Mouse (Mus musculus): ENCODE data around the gene Pex16. TPM values are rescaled to one million over a fixed set of nuclear protein-coding genes. Genes with fewer than 3 reads are reported as not detected.

The Pex16 gene
- polyA plus RNA-seq, 1 experiment = 42.8 TPM

DNA sequence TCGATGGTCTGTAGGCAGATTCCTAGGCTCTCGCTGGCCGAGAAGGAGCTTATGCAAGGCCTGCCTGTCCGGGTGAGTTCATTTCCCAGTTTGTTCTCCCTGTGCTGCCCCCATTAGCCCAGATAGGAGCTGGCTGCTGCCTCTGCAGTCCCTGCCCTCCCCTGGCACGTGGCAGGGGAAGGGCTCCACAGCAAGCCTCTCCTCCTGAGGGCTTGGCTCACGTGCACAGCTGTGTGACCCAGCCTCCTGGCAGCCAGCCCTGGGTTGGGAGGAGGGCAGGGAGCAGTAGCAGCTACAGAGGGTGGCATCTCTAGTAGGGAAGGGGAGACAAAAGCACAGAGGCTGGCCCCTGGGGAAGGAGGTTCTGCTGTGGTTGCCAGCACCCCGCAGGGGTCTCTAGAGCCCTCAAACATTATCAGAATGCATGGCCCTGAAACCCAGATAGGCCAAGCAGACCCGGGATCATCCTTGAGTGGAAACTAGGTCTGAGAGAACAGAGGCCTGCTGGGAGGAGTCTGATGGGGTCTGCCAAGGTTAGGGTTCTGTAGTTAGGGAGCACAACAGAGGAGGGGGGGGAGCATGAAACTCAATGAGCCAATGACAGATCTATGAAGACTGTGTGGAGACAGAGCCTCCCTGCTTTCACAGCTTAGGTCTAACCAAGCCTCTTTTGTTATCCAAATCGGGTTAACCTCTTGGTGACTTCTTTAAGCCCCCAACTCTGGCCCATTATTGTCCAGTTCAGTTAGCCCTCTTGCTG lies 49.4 kb downstream of the Pex16 start:
- 27% methylated on average over 9 of the region's 9 CpGs for WGBS
- Histone ChIP-seq H3K4me3 (replicated peaks; ENCODE audit: extremely low read depth, low read depth, low read length) (no peak overlapping the region), H3K4me1 (ENCODE audit: control insufficient read depth, insufficient read depth, low read length) (peaks cover 48% of the 10 kb centered on the region)
- peak; percentile 98 for DNase-seq
- no peak for TF ChIP-seq CTCF (IDR thresholded peaks at IDR 0.05; ENCODE audit: insufficient read depth, low read length)
- TF ChIP-seq POLR2A (IDR thresholded peaks at IDR 0.05; ENCODE audit: borderline replicate concordance, extremely low read depth, low read depth, low read length) = peak; percentile 28; the same call in 1 of the 2 replicates

GRCm38 (mm10) chr2:92424462-92425308 lies 50.2 kb downstream of the Pex16 start:
- 53% methylated on average over 9 of the region's 9 CpGs for WGBS
- TF ChIP-seq CTCF (IDR thresholded peaks at IDR 0.05; ENCODE audit: insufficient read depth, low read length) (no peak), POLR2A (IDR thresholded peaks at IDR 0.05; ENCODE audit: borderline replicate concordance, extremely low read depth, low read depth, low read length) (peak; percentile 13; the same call in 1 of the 2 replicates)
- Histone ChIP-seq H3K4me1 (ENCODE audit: control insufficient read depth, insufficient read depth, low read length) (peaks cover 50% of the 10 kb centered on the region), H3K4me3 (replicated peaks; ENCODE audit: extremely low read depth, low read depth, low read length) (no peak overlapping the region)
- peak; percentile 67 for DNase-seq

DNA sequence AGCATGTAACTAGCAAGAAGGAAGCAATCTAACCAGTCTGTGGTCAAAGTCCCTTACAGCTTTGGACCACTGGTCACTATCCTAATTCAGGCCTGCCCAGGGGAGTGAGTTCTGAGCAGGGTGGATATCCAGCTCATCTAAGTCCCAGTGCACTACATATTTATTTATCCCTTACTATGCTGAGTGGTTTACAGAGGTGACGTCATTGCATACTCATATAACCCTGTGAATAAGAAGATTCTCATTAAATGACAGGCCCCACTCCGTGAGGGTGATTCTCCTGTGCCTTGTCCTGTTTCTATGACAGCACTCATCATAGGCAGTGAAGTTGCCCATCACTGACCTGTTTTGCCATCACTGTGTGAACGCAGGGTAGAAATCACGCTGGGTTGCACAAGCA lies 50.9 kb downstream of the Pex16 start:
- 62% methylated on average over 4 of the region's 4 CpGs for WGBS
- no peak for TF ChIP-seq POLR2A (IDR thresholded peaks at IDR 0.05; ENCODE audit: borderline replicate concordance, extremely low read depth, low read depth, low read length)
- TF ChIP-seq CTCF (IDR thresholded peaks at IDR 0.05; ENCODE audit: insufficient read depth, low read length) = no peak
- Histone ChIP-seq H3K4me1 (ENCODE audit: control insufficient read depth, insufficient read depth, low read length) (peaks cover 55% of the 10 kb centered on the region), H3K4me3 (replicated peaks; ENCODE audit: extremely low read depth, low read depth, low read length) (no peak overlapping the region)
- DNase-seq = no peak

GRCm38 (mm10) chr2:92426426-92426825 lies 52.0 kb downstream of the Pex16 start:
- no peak for DNase-seq
- WGBS = 8% methylated on average over 3 of the region's 3 CpGs

GRCm38 (mm10) chr2:92427882-92428281 lies 53.4 kb downstream of the Pex16 start:
- no peak overlapping the region for H3K4me3 ChIP-seq (replicated peaks; ENCODE audit: extremely low read depth, low read depth, low read length)
- peak; percentile 70; the same call in 1 of the 2 replicates for TF ChIP-seq POLR2A (IDR thresholded peaks at IDR 0.05; ENCODE audit: borderline replicate concordance, extremely low read depth, low read depth, low read length)
- no peak for TF ChIP-seq CTCF (IDR thresholded peaks at IDR 0.05; ENCODE audit: insufficient read depth, low read length)
- peaks cover 67% of the 10 kb centered on the region for H3K4me1 ChIP-seq (ENCODE audit: control insufficient read depth, insufficient read depth, low read length)
- 17% methylated on average over 6 of the region's 6 CpGs for WGBS
- peak; percentile 85 for DNase-seq

More at GRCm38 (mm10) chr2:92426426-92426825, 52.0 kb downstream of the Pex16 start:
- Histone ChIP-seq H3K4me3 (replicated peaks; ENCODE audit: extremely low read depth, low read depth, low read length) (no peak overlapping the region), H3K4me1 (ENCODE audit: control insufficient read depth, insufficient read depth, low read length) (peaks cover 62% of the 10 kb centered on the region)
- peak; percentile 20; the same call in 1 of the 2 replicates for TF ChIP-seq POLR2A (IDR thresholded peaks at IDR 0.05; ENCODE audit: borderline replicate concordance, extremely low read depth, low read depth, low read length)
- TF ChIP-seq CTCF (IDR thresholded peaks at IDR 0.05; ENCODE audit: insufficient read depth, low read length) = no peak

- peaks cover 61% of the 10 kb centered on the region for H3K4me1 ChIP-seq (ENCODE audit: control insufficient read depth, insufficient read depth, low read length)
Observed at GRCm38 (mm10) chr2:92430089-92430488, 55.6 kb downstream of the Pex16 start.

More at GRCm38 (mm10) chr2:92430089-92430488, 55.6 kb downstream of the Pex16 start:
- no peak overlapping the region for H3K4me3 ChIP-seq (replicated peaks; ENCODE audit: extremely low read depth, low read depth, low read length)
- WGBS = 38% methylated on average over 2 of the region's 2 CpGs
- DNase-seq = no peak
- TF ChIP-seq CTCF (IDR thresholded peaks at IDR 0.05; ENCODE audit: insufficient read depth, low read length) (no peak), POLR2A (IDR thresholded peaks at IDR 0.05; ENCODE audit: borderline replicate concordance, extremely low read depth, low read depth, low read length) (no peak)

Other genes starting within 250 kb of the Pex16 start
- 15.9 and 18.5 TPM in 2 replicates for gene Large2, start 193 bp downstream of the Pex16 start, polyA plus RNA-seq (2012; rRNA removed)
- 3.2 and 3.3 TPM in 2 replicates for gene 1700029I15Rik, start 7.9 kb downstream of the Pex16 start, polyA plus RNA-seq (2012; rRNA removed)
- gene Mapk8ip1, start 26.6 kb downstream of the Pex16 start, polyA plus RNA-seq (2012; rRNA removed) = 18.3 and 23.2 TPM in 2 replicates
- 37.5 and 40.7 TPM in 2 replicates for gene Cry2, start 59.4 kb downstream of the Pex16 start, polyA plus RNA-seq (2012; rRNA removed)
- gene Slc35c1, start 85.9 kb downstream of the Pex16 start, polyA plus RNA-seq (2012; rRNA removed) = 43.9 and 49.0 TPM in 2 replicates
- gene Chst1, start 225.0 kb downstream of the Pex16 start, polyA plus RNA-seq (2012; rRNA removed) = 40.6 and 40.7 TPM in 2 replicates